Mouse (Mus musculus): ENCODE measurements around the gene Zfp433.
"Not testable (repeated sequence)": the region's sequence is repeated elsewhere in the genome, so short reads cannot be mapped to it uniquely, and the experiment has no call there.

- not testable (repeated sequence) for TF ChIP-seq CTCF (IDR thresholded peaks at IDR 0.05; ENCODE audit: low read depth, low read length); POLR2A (IDR thresholded peaks at IDR 0.05; ENCODE audit: insufficient read depth, low read length)
Observed at GRCm38 (mm10) chr10:81771404-81771777, 66.8 kb downstream of the Zfp433 start.
